In genomic region chr5:69541680-69542079, GRCm38 (mm10) we compare ENCODE assay signal across 21 mouse cellular contexts. TPM values are rescaled to one million over a fixed set of nuclear protein-coding genes. Genes with fewer than 3 reads are reported as not detected.
"Had no signal": no experiment of that assay in that cellular context is flagged by ENCODE, and none has a peak within 500 bp of the region (broad histone marks: within the 10 kb centered on the region; RNA-seq: fewer than 3 reads in every experiment).

No protein-coding gene starts in this region.

- H3K4me1 ChIP-seq: limb, embryonic 12.5 days; liver, embryonic 13.5 days; lung, embryonic 15.5 days; midbrain, embryonic 12.5 days; neural tube, embryonic 15.5 days had no signal

- H3K36me3 ChIP-seq: limb, embryonic 12.5 days; liver, embryonic 13.5 days; lung, embryonic 15.5 days; midbrain, embryonic 12.5 days; neural tube, embryonic 15.5 days had no signal

- H3K27ac ChIP-seq: kidney, postnatal 0 days; limb, embryonic 12.5 days; liver, embryonic 13.5 days; lung, embryonic 15.5 days; macrophage; midbrain, embryonic 12.5 days; neural tube, embryonic 15.5 days had no signal

- H3K9me3 ChIP-seq: limb, embryonic 12.5 days; liver, embryonic 13.5 days; lung, embryonic 15.5 days; megakaryocyte, embryonic 14.5 days; midbrain, embryonic 12.5 days; neural tube, embryonic 15.5 days had no signal

- H3K4me3 ChIP-seq: limb, embryonic 12.5 days; liver, embryonic 13.5 days; lung, embryonic 15.5 days; megakaryocyte, embryonic 14.5 days; midbrain, embryonic 12.5 days; neural tube, embryonic 15.5 days had no signal

- H3K9ac ChIP-seq: limb, embryonic 12.5 days; liver, embryonic 13.5 days; liver, postnatal 0 days; lung, embryonic 15.5 days; midbrain, embryonic 12.5 days; neural tube, embryonic 15.5 days had no signal

- ATAC-seq: liver, postnatal 0 days had no signal

- DNase-seq: kidney, postnatal 36 days; liver; liver, embryonic 13.5 days; liver, postnatal 0 days; lung, postnatal 14 days; right cerebral cortex, postnatal 25 days; thymus, postnatal 36 days had no signal

- H3K4me2 ChIP-seq: limb, embryonic 12.5 days; liver, embryonic 13.5 days; lung, embryonic 15.5 days; midbrain, embryonic 12.5 days; neural tube, embryonic 15.5 days had no signal

- H3K27me3 ChIP-seq: limb, embryonic 12.5 days; liver, embryonic 13.5 days; lung, embryonic 15.5 days; megakaryocyte, embryonic 14.5 days; midbrain, embryonic 12.5 days; neural tube, embryonic 15.5 days had no signal

RNA-seq across cellular contexts. Expression of gene Yipf7, which starts 0.8 kb away (rescaled TPM):
- total RNA-seq: layer of hippocampus, adult 18-20 months; layer of hippocampus, postnatal 10 days; left cerebral cortex, postnatal 36 days; midbrain, postnatal 0 days had no signal
- polyA plus RNA-seq: kidney, postnatal 0 days; liver, embryonic 13.5 days; liver, postnatal 0 days; neural tube, embryonic 11.5 days; small intestine, adult 2 months; thymus, postnatal 0 days had no signal
